Mouse (Mus musculus): ENCODE measurements around the gene Prkaca.

The Prkaca gene

GRCm38 (mm10) chr8:83972150-83973120, at the start of gene Prkaca:
Gene Prkaca (plus strand): TSS chr8:83972993.
- DNase-seq (ENCODE audit: low spot score): peak; percentile 89

DNA sequence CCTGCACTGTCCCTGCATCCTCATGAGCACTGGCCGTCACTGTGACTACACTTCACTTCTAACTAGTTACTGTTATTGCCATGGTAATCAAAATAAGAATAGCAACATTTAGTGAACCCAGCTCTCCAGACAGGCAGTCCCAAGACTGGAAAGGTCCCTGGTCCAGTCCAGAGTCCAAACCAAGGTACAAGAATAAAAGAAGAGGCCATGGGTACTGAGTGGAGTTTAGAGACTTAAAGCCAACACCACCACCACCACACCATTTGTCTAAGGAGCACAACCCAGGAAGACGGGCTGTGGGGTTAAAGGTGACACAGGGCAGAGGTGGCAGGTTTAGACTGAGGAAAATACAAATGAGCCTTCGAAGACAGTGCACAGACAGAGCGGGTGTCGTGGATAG, 48.2 kb upstream of the Prkaca start:
- no peak for DNase-seq (ENCODE audit: low spot score)

GRCm38 (mm10) chr8:83926266-83926665, 46.5 kb upstream of the Prkaca start:
- DNase-seq (ENCODE audit: low spot score): no peak

GRCm38 (mm10) chr8:83934222-83934621, 38.6 kb upstream of the Prkaca start:
- no peak for DNase-seq (ENCODE audit: low spot score)

DNA sequence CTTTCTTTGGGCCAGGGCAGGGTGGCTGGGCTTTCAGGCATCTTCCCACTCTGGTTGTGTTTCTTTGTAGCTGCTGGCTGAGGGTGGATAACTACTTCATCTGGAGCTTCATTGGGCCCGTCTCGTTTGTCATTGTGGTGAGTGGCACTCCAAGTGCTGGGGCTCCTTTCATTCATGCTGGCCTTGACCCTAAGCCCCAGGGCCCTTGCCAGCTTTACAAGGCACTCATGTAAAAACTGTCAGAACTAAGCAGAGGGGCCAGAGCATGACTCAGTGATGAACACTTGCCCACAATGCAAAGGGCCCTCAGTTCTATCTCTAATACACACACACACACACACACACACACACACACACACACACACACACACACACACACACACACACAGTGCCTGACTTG, 37.8 kb upstream of the Prkaca start:
- DNase-seq (ENCODE audit: low spot score): no peak

GRCm38 (mm10) chr8:83935435-83935834, 37.4 kb upstream of the Prkaca start:
- DNase-seq (ENCODE audit: low spot score): no peak

GRCm38 (mm10) chr8:83937645-83938044, 35.1 kb upstream of the Prkaca start:
- DNase-seq (ENCODE audit: low spot score): no peak

DNA sequence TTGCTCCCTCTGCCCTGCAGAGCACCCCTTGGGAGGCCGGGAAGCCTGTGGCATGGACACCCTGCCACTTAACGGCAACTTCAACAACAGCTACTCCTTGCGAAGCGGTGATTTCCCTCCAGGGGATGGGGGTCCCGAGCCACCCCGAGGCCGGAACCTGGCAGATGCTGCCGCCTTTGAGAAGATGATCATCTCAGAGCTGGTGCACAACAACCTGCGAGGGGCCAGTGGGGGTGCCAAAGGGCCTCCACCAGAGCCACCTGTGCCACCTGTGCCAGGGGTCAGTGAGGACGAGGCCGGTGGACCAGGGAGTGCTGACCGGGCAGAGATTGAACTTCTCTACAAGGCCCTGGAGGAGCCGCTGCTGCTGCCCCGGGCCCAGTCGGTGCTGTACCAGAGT, 34.5 kb upstream of the Prkaca start:
- DNase-seq (ENCODE audit: low spot score): no peak

DNA sequence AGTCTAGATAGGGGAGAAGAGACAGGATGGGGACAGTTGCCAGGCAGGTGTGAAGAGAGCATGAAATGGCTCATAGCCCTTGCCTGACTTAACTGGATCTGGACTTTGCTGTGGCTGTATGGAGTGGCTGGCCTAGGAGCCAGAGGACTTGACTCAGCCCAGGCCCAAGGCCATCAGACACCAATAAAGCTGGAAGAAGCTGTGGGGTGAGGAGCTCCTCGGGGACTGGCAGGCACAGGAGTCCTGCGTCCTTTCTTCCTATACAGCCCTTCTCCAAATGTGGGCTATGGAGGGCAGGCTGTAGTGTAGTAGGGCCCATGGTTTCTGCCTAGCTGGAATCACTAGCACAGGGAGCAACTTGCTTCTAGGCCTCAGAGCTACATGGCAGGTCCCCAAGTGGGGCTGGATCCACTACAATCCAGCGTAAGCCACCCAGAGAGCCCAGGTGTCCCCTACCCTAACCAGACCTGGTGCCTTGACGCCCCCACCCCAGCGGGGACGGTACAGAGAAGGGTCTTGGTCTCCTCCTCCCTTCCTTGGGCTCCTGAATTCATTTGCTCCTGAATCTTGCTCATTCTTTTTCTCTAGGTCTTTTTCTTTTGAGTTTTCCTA, 31.6 kb upstream of the Prkaca start:
- no peak for DNase-seq (ENCODE audit: low spot score)

- DNase-seq (ENCODE audit: low spot score): no peak
Observed at GRCm38 (mm10) chr8:83942446-83942845, 30.3 kb upstream of the Prkaca start.

- no peak for DNase-seq (ENCODE audit: low spot score)
Observed at GRCm38 (mm10) chr8:83945540-83945939, 27.3 kb upstream of the Prkaca start.

GRCm38 (mm10) chr8:83954749-83955105, 18.1 kb upstream of the Prkaca start:
- no peak for DNase-seq (ENCODE audit: low spot score)

GRCm38 (mm10) chr8:83955106-83955957, 17.5 kb upstream of the Prkaca start, which contains the start of the genes Gm10644 and Asf1b:
Gene Gm10644 (minus strand): TSS chr8:83955205.
Gene Asf1b (plus strand): TSS chr8:83955507.
- DNase-seq (ENCODE audit: low spot score): peak; percentile 91

DNA sequence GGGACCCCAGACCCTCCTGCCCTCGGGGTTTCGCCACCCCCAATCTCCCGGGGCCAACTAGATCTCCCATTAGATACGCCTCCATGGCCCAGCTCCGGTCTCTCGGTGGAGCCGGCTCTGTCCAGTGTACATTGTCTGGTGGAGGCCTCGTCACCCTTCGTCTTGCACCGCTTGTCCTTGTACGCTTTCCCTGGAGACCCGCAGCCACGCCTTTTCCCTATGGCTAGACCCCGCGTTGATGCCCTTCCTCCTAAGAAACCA, 16.9 kb upstream of the Prkaca start:
- no peak for DNase-seq (ENCODE audit: low spot score)

DNA sequence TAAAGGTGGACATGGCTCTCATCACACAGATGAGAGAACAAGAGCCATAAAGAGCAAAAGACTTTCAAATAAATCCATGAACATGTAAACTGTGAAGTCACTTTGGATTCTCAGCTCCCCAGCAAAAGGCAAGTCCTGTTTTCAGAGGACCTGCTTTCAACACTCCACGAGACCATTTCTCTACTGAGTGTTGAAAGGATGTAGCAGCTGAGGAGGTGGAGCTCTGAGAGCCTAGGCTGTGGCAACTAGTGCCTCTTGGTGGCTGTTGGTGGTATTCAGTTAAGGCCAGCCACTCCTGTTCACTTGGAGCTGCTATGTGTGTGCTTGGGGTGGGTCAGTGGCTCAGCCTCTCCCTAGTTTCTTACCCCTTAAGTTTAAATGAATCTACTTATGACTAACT, 16.0 kb upstream of the Prkaca start:
- no peak for DNase-seq (ENCODE audit: low spot score)

- DNase-seq (ENCODE audit: low spot score): no peak
Observed at GRCm38 (mm10) chr8:83964015-83964765, 8.6 kb upstream of the Prkaca start.

DNA sequence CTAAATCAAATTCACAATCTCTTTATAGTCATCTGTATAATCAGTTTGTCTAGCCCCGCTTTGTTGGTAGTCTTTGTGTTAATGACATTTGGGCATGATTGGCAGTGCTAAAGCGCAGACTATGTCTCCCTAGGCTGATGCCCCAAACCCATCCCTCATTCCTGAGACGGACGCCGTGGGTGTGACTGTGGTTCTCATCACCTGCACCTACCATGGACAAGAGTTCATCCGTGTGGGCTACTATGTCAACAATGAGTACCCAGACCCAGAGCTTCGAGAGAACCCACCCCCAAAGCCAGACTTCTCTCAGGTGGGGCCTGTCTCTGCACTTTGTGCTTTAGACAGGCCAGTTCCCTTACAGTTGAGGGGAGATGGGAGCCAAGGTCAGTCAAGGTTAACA, 5.1 kb upstream of the Prkaca start:
- DNase-seq (ENCODE audit: low spot score): no peak

- no peak for DNase-seq (ENCODE audit: low spot score)
Observed at GRCm38 (mm10) chr8:83971121-83971520, 1.7 kb upstream of the Prkaca start.

GRCm38 (mm10) chr8:83971661-83972060, 1.1 kb upstream of the Prkaca start:
- DNase-seq (ENCODE audit: low spot score): no peak

DNA sequence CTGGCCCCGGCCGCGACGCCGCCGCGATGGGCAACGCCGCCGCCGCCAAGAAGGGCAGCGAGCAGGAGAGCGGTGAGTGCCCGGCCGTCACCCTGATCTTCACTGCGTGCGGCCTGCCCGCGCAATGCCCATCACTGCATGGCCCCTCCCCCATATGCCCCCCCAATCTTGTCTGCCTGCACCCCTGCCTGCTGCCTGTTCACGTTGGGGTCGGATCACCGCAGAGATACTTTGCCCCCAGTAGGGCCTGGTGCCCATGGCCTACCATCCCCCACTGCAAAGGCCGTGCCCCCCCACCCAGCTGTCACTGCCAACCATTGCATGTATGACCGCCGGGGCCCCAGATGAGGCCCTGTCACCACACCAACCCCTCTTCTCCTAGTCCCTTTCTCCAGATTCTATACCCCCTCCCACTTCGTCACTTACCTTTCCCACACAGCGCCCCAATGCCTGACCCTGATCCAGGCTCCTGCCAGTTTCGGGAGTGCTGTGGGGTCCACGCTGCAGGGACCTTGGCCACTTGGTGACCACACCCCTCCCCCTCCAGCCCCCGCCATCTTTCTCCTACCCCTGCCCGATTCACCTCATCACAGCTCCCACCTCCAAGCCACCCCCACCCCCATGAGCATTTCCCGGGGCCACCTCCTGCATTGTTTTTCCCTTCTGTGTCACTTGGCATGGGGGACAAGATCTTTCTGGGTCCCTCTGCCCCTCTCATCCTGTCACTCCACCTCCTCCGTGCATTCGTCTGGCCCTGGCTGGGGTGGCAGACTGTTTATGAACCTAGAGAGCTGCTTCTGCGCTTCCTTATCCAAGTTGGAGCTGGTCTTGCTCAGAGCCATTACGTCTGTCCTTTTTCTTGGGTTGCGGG, 603 bp downstream of the Prkaca start:
- DNase-seq (ENCODE audit: low spot score): no peak

GRCm38 (mm10) chr8:83974521-83974920, 1.7 kb downstream of the Prkaca start:
- no peak for DNase-seq (ENCODE audit: low spot score)
